Mouse (Mus musculus) adrenal gland, postnatal 36 days (tissue): ENCODE measurements around the gene Zbtb46. TPM values are rescaled to one million over a fixed set of nuclear protein-coding genes. Genes with fewer than 3 reads are reported as not detected.
A peak's percentile ranks its signal among the peaks of the same experiment; 100 is the strongest.

Experiments
- DNase-seq, 2 experiments: peaks; one replicate each; pipeline ENCODE4 v3.0.0; 2021; ENCODE audit warnings: mixed read lengths in 1 of 2
- total RNA-seq, 2 experiments: library from RNA; stranded (reverse); gene quantifications; 2 replicates each; pipeline ENCODE4 v1.2.3; 2021

The Zbtb46 gene
- total RNA-seq, 2 experiments from 2014 or later = 16.7 to 17.5 TPM

- no peak for DNase-seq
These were observed 6.2 kb upstream of the Zbtb46 start for GRCm38 (mm10) chr2:181465423-181465822.

- DNase-seq = peak; percentile 77 to 79
These were observed 3.9 kb upstream of the Zbtb46 start for GRCm38 (mm10) chr2:181463008-181463738.

- no peak for DNase-seq
These were observed 3.4 kb upstream of the Zbtb46 start for GRCm38 (mm10) chr2:181462604-181463003.

- no peak for DNase-seq
These were observed 2.4 kb upstream of the Zbtb46 start for GRCm38 (mm10) chr2:181461536-181462100.

GRCm38 (mm10) chr2:181459673-181460621, 721 bp upstream of the Zbtb46 start:
- peak; percentile 71 to 76 for DNase-seq

- DNase-seq = peak; percentile 51 to 67
These were observed 644 bp downstream of the Zbtb46 start for GRCm38 (mm10) chr2:181458411-181459152.

GRCm38 (mm10) chr2:181457831-181458230, 1.4 kb downstream of the Zbtb46 start:
- DNase-seq = peak; percentile 31 to 52

GRCm38 (mm10) chr2:181455899-181456298, 3.3 kb downstream of the Zbtb46 start:
- peak in 1 of 2 experiments; percentile 32 for DNase-seq

GRCm38 (mm10) chr2:181453274-181453673, 6.0 kb downstream of the Zbtb46 start:
- no peak for DNase-seq

GRCm38 (mm10) chr2:181452181-181452580, 7.0 kb downstream of the Zbtb46 start:
- no peak for DNase-seq

GRCm38 (mm10) chr2:181443016-181443415, 16.2 kb downstream of the Zbtb46 start:
- DNase-seq = no peak

- DNase-seq = no peak
These were observed 21.1 kb downstream of the Zbtb46 start for GRCm38 (mm10) chr2:181438176-181438575.

GRCm38 (mm10) chr2:181436246-181436645, 23.0 kb downstream of the Zbtb46 start:
- DNase-seq = no peak

GRCm38 (mm10) chr2:181423834-181424233, 35.4 kb downstream of the Zbtb46 start:
- DNase-seq = no peak

GRCm38 (mm10) chr2:181420903-181421638, 38.2 kb downstream of the Zbtb46 start:
- DNase-seq = no peak

- DNase-seq = no peak
These were observed 38.8 kb downstream of the Zbtb46 start for GRCm38 (mm10) chr2:181420426-181420825.

GRCm38 (mm10) chr2:181419359-181419758, 39.9 kb downstream of the Zbtb46 start:
- DNase-seq = no peak

- peak; percentile 82 to 86 for DNase-seq
These were observed 43.3 kb downstream of the Zbtb46 start for GRCm38 (mm10) chr2:181415945-181416344.

GRCm38 (mm10) chr2:181413141-181413540, 46.1 kb downstream of the Zbtb46 start:
- DNase-seq = peak in 1 of 2 experiments; percentile 31

GRCm38 (mm10) chr2:181410760-181411473, 48.3 kb downstream of the Zbtb46 start:
- peak; percentile 78 to 85 for DNase-seq
